Mouse (Mus musculus): ENCODE results near the gene Gpr88. TPM values are rescaled to one million over a fixed set of nuclear protein-coding genes. Genes with fewer than 3 reads are reported as not detected.

The Gpr88 gene
- 0.77 and 1.1 TPM in 2 replicates for polyA plus RNA-seq (2015; fragmentation: Nextera tagmentation; extraction: Ambion mirVana)

- WGBS: 4% methylated on average over 9 of the region's 9 CpGs
- H3K4me3 ChIP-seq (ENCODE audit: low read length): peak within 1 kb of the TSS; percentile 56
- no peaks in the 10 kb centered on the region for H3K9me3 ChIP-seq (ENCODE audit: control insufficient read depth, low read length)
- H3K4me1 ChIP-seq (ENCODE audit: control insufficient read depth, insufficient read depth, low read length): peaks cover 21% of the 10 kb centered on the region
- peak; percentile 71 for ATAC-seq
- no peak within 1 kb of the TSS for H3K27ac ChIP-seq (ENCODE audit: low read length)
- peak within 1 kb of the TSS; percentile 58 for H3K9ac ChIP-seq (ENCODE audit: low read depth, low read length)
- no peaks in the 10 kb centered on the region for H3K36me3 ChIP-seq (ENCODE audit: control insufficient read depth, insufficient read depth, low read length)
- peaks cover 30% of the 10 kb centered on the region for H3K27me3 ChIP-seq (replicated peaks; ENCODE audit: control insufficient read depth, insufficient read depth, low read length)
- H3K4me2 ChIP-seq (ENCODE audit: low read depth, low read length): peak within 1 kb of the TSS; percentile 96
These were observed at the start of gene Gpr88 for GRCm38 (mm10) chr3:116253077-116253531. Gpr88 (minus strand) TSS chr3:116253503.

- H3K27ac ChIP-seq (ENCODE audit: low read length): no peak overlapping the region
- no peak for ATAC-seq
- H3K4me3 ChIP-seq (ENCODE audit: low read length): no peak overlapping the region
- H3K9ac ChIP-seq (ENCODE audit: low read depth, low read length): no peak overlapping the region
- H3K27me3 ChIP-seq (replicated peaks; ENCODE audit: control insufficient read depth, insufficient read depth, low read length): no peaks in the 10 kb centered on the region
- no peaks in the 10 kb centered on the region for H3K9me3 ChIP-seq (ENCODE audit: control insufficient read depth, low read length)
- H3K4me2 ChIP-seq (ENCODE audit: low read depth, low read length): no peak overlapping the region
- H3K36me3 ChIP-seq (ENCODE audit: control insufficient read depth, insufficient read depth, low read length): no peaks in the 10 kb centered on the region
- 94% methylated on average over 7 of the region's 7 CpGs for WGBS
- no peaks in the 10 kb centered on the region for H3K4me1 ChIP-seq (ENCODE audit: control insufficient read depth, insufficient read depth, low read length)
These were observed 49.3 kb upstream of the Gpr88 start for GRCm38 (mm10) chr3:116302581-116302980.

DNA sequence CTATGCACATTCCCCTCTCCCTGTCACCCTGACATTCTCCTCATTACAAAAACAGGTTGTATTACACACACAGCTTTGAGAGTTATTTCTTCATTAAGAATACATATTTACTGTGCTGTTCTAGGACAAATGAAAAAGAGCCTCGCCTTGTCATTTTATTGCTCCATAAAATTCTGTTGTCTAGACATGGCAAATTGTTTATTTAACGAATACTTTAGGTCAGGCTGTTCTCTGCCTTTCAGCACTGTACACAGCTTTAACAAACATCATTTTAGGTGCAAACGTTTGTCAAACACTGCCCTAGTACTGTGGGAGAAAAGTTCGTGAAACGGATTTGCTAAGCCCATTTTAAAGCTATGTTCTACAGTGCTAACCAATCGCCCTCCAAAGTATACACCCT is 48.5 kb upstream of the Gpr88 start:
- H3K4me2 ChIP-seq (ENCODE audit: low read depth, low read length): no peak overlapping the region
- no peak overlapping the region for H3K4me3 ChIP-seq (ENCODE audit: low read length)
- H3K9ac ChIP-seq (ENCODE audit: low read depth, low read length): no peak overlapping the region
- H3K27me3 ChIP-seq (replicated peaks; ENCODE audit: control insufficient read depth, insufficient read depth, low read length): no peaks in the 10 kb centered on the region
- no peaks in the 10 kb centered on the region for H3K36me3 ChIP-seq (ENCODE audit: control insufficient read depth, insufficient read depth, low read length)
- no peaks in the 10 kb centered on the region for H3K4me1 ChIP-seq (ENCODE audit: control insufficient read depth, insufficient read depth, low read length)
- no peak for ATAC-seq
- no peaks in the 10 kb centered on the region for H3K9me3 ChIP-seq (ENCODE audit: control insufficient read depth, low read length)
- no peak overlapping the region for H3K27ac ChIP-seq (ENCODE audit: low read length)
- 54% methylated on average over 6 of the region's 6 CpGs for WGBS

DNA sequence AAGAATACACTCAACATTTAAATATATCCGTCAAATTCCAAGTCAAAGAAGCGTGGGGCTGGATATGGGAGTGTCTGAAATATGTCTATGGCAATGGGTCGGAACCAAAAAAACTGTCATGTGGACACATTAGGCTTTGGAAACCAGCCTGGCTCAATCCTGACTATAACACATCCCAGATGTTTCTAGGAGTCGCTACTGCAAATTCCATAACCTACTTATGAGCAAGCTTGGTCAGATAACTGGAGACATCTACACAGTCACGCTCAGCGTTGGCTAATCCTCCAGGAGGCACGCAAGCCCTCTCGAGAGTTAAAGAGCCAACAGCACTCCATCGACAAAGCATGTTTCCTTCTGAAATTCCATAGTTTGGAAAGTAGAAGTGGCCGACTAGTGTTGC is 45.4 kb upstream of the Gpr88 start:
- Histone ChIP-seq H3K4me3 (ENCODE audit: low read length) (no peak overlapping the region), H3K4me2 (ENCODE audit: low read depth, low read length) (no peak overlapping the region), H3K36me3 (ENCODE audit: control insufficient read depth, insufficient read depth, low read length) (no peaks in the 10 kb centered on the region), H3K27me3 (replicated peaks; ENCODE audit: control insufficient read depth, insufficient read depth, low read length) (no peaks in the 10 kb centered on the region), H3K27ac (ENCODE audit: low read length) (no peak overlapping the region), H3K9ac (ENCODE audit: low read depth, low read length) (no peak overlapping the region), H3K4me1 (ENCODE audit: control insufficient read depth, insufficient read depth, low read length) (no peaks in the 10 kb centered on the region), H3K9me3 (ENCODE audit: control insufficient read depth, low read length) (no peaks in the 10 kb centered on the region)
- WGBS: 84% methylated on average over 10 of the region's 10 CpGs
- ATAC-seq: no peak

DNA sequence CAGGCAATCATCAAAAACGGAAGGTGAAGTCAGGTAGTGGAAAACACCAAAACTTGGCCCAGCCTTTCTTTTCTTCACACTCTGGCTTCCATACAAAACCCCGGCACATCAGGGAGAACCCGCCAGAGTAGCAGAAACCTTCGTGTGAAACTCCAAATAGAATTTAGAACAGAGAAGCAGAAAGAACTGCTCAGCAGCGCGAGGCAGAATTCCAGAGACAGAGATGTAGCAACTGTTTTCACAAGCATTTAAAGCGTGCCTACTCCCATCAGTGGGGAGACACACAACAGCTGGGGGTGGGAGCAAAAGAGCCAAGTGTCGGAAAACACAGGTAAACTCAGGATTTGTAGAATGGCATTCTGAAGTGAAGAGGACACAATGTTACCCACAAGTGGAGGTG is 44.7 kb upstream of the Gpr88 start:
- no peaks in the 10 kb centered on the region for H3K27me3 ChIP-seq (replicated peaks; ENCODE audit: control insufficient read depth, insufficient read depth, low read length)
- no peak overlapping the region for H3K27ac ChIP-seq (ENCODE audit: low read length)
- H3K4me2 ChIP-seq (ENCODE audit: low read depth, low read length): no peak overlapping the region
- no peak overlapping the region for H3K9ac ChIP-seq (ENCODE audit: low read depth, low read length)
- H3K9me3 ChIP-seq (ENCODE audit: control insufficient read depth, low read length): no peaks in the 10 kb centered on the region
- no peaks in the 10 kb centered on the region for H3K4me1 ChIP-seq (ENCODE audit: control insufficient read depth, insufficient read depth, low read length)
- WGBS: 88% methylated on average over 8 of the region's 8 CpGs
- no peak overlapping the region for H3K4me3 ChIP-seq (ENCODE audit: low read length)
- ATAC-seq: no peak
- no peaks in the 10 kb centered on the region for H3K36me3 ChIP-seq (ENCODE audit: control insufficient read depth, insufficient read depth, low read length)

DNA sequence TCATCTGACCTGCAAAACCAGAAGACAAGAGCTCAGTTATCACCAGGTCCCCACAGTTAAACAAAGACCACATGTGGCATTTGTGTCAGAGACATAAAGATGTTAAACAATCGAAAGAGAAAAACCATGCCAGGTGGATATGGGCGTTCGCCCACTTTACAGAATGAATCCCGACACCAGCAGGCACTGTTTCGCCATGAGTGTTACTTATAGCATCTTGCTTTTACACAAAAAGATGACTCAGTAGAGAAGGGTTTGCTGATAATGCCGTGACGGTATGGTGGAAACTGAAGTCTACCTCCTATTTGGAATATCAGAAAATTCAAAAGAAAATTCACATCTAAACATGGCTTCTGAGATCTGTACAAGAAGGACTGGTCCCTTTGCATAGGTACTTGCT is 43.9 kb upstream of the Gpr88 start:
- WGBS: 98% methylated on average over 7 of the region's 7 CpGs
- no peak for ATAC-seq
- H3K27ac ChIP-seq (ENCODE audit: low read length): no peak overlapping the region
- H3K4me3 ChIP-seq (ENCODE audit: low read length): no peak overlapping the region
- H3K27me3 ChIP-seq (replicated peaks; ENCODE audit: control insufficient read depth, insufficient read depth, low read length): no peaks in the 10 kb centered on the region
- H3K4me1 ChIP-seq (ENCODE audit: control insufficient read depth, insufficient read depth, low read length): no peaks in the 10 kb centered on the region
- H3K9me3 ChIP-seq (ENCODE audit: control insufficient read depth, low read length): no peaks in the 10 kb centered on the region
- H3K36me3 ChIP-seq (ENCODE audit: control insufficient read depth, insufficient read depth, low read length): no peaks in the 10 kb centered on the region
- no peak overlapping the region for H3K4me2 ChIP-seq (ENCODE audit: low read depth, low read length)
- no peak overlapping the region for H3K9ac ChIP-seq (ENCODE audit: low read depth, low read length)

- Histone ChIP-seq H3K9me3 (ENCODE audit: control insufficient read depth, low read length) (no peaks in the 10 kb centered on the region), H3K4me1 (ENCODE audit: control insufficient read depth, insufficient read depth, low read length) (no peaks in the 10 kb centered on the region), H3K4me2 (ENCODE audit: low read depth, low read length) (no peak overlapping the region), H3K27me3 (replicated peaks; ENCODE audit: control insufficient read depth, insufficient read depth, low read length) (no peaks in the 10 kb centered on the region), H3K9ac (ENCODE audit: low read depth, low read length) (no peak overlapping the region), H3K36me3 (ENCODE audit: control insufficient read depth, insufficient read depth, low read length) (no peaks in the 10 kb centered on the region), H3K27ac (ENCODE audit: low read length) (no peak overlapping the region), H3K4me3 (ENCODE audit: low read length) (no peak overlapping the region)
- no peak for ATAC-seq
- 79% methylated on average over 9 of the region's 9 CpGs for WGBS
These were observed 36.9 kb upstream of the Gpr88 start for GRCm38 (mm10) chr3:116290041-116290815.

DNA sequence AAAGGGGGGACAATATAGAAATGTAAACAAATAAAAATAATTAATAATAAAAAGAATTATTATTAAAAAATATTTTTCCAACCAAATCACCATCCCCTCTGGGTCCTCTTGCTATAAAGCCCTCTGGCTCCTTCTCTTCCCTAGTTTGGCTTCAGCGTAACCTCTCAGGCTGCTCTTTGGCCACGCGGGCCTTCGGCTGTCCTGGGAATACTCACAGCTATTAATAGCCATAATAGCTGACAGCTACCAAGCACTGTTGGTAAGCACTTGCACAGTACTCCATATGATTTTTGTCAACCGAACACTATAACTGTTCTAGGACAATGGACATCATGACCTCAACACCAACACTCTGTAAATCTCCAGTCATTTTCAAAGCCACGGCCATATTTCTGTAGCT is 35.5 kb upstream of the Gpr88 start:
- no peaks in the 10 kb centered on the region for H3K36me3 ChIP-seq (ENCODE audit: control insufficient read depth, insufficient read depth, low read length)
- H3K4me3 ChIP-seq (ENCODE audit: low read length): no peak overlapping the region
- H3K4me1 ChIP-seq (ENCODE audit: control insufficient read depth, insufficient read depth, low read length): no peaks in the 10 kb centered on the region
- no peaks in the 10 kb centered on the region for H3K9me3 ChIP-seq (ENCODE audit: control insufficient read depth, low read length)
- H3K9ac ChIP-seq (ENCODE audit: low read depth, low read length): no peak overlapping the region
- no peaks in the 10 kb centered on the region for H3K27me3 ChIP-seq (replicated peaks; ENCODE audit: control insufficient read depth, insufficient read depth, low read length)
- ATAC-seq: no peak
- WGBS: 72% methylated on average over 6 of the region's 6 CpGs
- no peak overlapping the region for H3K27ac ChIP-seq (ENCODE audit: low read length)
- no peak overlapping the region for H3K4me2 ChIP-seq (ENCODE audit: low read depth, low read length)

DNA sequence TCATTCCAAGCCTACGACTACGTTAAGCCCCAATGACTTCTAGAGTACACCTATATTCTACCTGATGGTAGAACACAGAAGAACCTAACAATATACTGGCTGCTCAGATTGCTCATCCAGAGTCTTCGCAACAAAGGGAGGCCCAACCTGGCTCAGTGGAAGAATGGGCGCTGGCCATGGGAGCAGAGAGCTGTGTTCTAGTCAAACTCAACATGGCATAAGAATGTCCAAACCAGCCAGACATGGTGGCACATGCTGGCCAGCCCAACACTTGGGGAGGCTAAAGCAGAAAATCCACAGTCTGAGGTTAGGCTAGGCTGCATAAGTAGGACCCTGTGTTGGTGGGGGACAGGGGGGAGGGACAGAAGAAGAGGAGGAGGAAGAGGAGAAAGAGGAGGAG is 31.4 kb upstream of the Gpr88 start:
- H3K36me3 ChIP-seq (ENCODE audit: control insufficient read depth, insufficient read depth, low read length): no peaks in the 10 kb centered on the region
- ATAC-seq: no peak
- 93% methylated on average over 4 of the region's 4 CpGs for WGBS
- no peaks in the 10 kb centered on the region for H3K4me1 ChIP-seq (ENCODE audit: control insufficient read depth, insufficient read depth, low read length)
- H3K27me3 ChIP-seq (replicated peaks; ENCODE audit: control insufficient read depth, insufficient read depth, low read length): no peaks in the 10 kb centered on the region
- no peak overlapping the region for H3K9ac ChIP-seq (ENCODE audit: low read depth, low read length)
- H3K9me3 ChIP-seq (ENCODE audit: control insufficient read depth, low read length): no peaks in the 10 kb centered on the region
- no peak overlapping the region for H3K27ac ChIP-seq (ENCODE audit: low read length)
- H3K4me3 ChIP-seq (ENCODE audit: low read length): no peak overlapping the region
- H3K4me2 ChIP-seq (ENCODE audit: low read depth, low read length): no peak overlapping the region

GRCm38 (mm10) chr3:116283996-116284395 is 30.7 kb upstream of the Gpr88 start:
- Histone ChIP-seq H3K9me3 (ENCODE audit: control insufficient read depth, low read length) (no peaks in the 10 kb centered on the region), H3K9ac (ENCODE audit: low read depth, low read length) (no peak overlapping the region), H3K27ac (ENCODE audit: low read length) (no peak overlapping the region), H3K36me3 (ENCODE audit: control insufficient read depth, insufficient read depth, low read length) (no peaks in the 10 kb centered on the region), H3K27me3 (replicated peaks; ENCODE audit: control insufficient read depth, insufficient read depth, low read length) (no peaks in the 10 kb centered on the region), H3K4me2 (ENCODE audit: low read depth, low read length) (no peak overlapping the region), H3K4me3 (ENCODE audit: low read length) (no peak overlapping the region), H3K4me1 (ENCODE audit: control insufficient read depth, insufficient read depth, low read length) (no peaks in the 10 kb centered on the region)
- WGBS: 59% methylated on average over 2 of the region's 2 CpGs
- ATAC-seq: no peak

Measured in intestine, embryonic 16.5 days (tissue).